Mouse (Mus musculus): ENCODE measurements around the gene Pbx1. TPM values are rescaled to one million over a fixed set of nuclear protein-coding genes. Genes with fewer than 3 reads are reported as not detected.

Gene Pbx1
- polyA plus RNA-seq, 2 experiments = 26.5 to 48.2 TPM

GRCm38 (mm10) chr1:168386159-168386558, 45.9 kb downstream of the Pbx1 start:
- ATAC-seq (ENCODE audit: low FRiP score, low read depth) (no peak), DNase-seq (ENCODE audit: low spot score) (no peak)
- no peaks in the 10 kb centered on the region for H3K9me3 ChIP-seq (ENCODE audit: control insufficient read depth, low read length)
- WGBS = 82% methylated on average over 6 of the region's 6 CpGs
- H3K27me3 ChIP-seq (ENCODE audit: control insufficient read depth, insufficient read depth, low read length) = no peaks in the 10 kb centered on the region
- no peak overlapping the region for H3K27ac ChIP-seq (replicated peaks; ENCODE audit: low read depth, low read length)
- no peak for TF ChIP-seq POLR2A (IDR thresholded peaks at IDR 0.05; ENCODE audit: borderline replicate concordance, extremely low read depth, insufficient read depth, insufficient read length)
- H3K36me3 ChIP-seq (ENCODE audit: control insufficient read depth, insufficient read depth, low read length) = 0 out of 2 replicates have a peak, but pooled peaks cover 2% of the 10 kb centered on the region
- no peak overlapping the region for H3K4me3 ChIP-seq (replicated peaks; ENCODE audit: low read length)
- H3K4me2 ChIP-seq (replicated peaks; ENCODE audit: low read depth, low read length, severe bottlenecking) = no peak overlapping the region
- H3K4me1 ChIP-seq (ENCODE audit: control insufficient read depth, insufficient read depth, low read length) = peaks cover 67% of the 10 kb centered on the region
- H3K9ac ChIP-seq (ENCODE audit: low read depth, low read length, severe bottlenecking) = no peak overlapping the region

GRCm38 (mm10) chr1:168384594-168384955, 47.5 kb downstream of the Pbx1 start:
- DNase-seq (ENCODE audit: low spot score) = no peak
- Histone ChIP-seq H3K27me3 (ENCODE audit: control insufficient read depth, insufficient read depth, low read length) (no peaks in the 10 kb centered on the region), H3K4me2 (replicated peaks; ENCODE audit: low read depth, low read length, severe bottlenecking) (no peak overlapping the region), H3K27ac (replicated peaks; ENCODE audit: low read depth, low read length) (no peak overlapping the region), H3K36me3 (ENCODE audit: control insufficient read depth, insufficient read depth, low read length) (no peaks in the 10 kb centered on the region), H3K9me3 (ENCODE audit: control insufficient read depth, low read length) (no peaks in the 10 kb centered on the region), H3K4me3 (replicated peaks; ENCODE audit: low read length) (no peak overlapping the region), H3K4me1 (ENCODE audit: control insufficient read depth, insufficient read depth, low read length) (peaks cover 75% of the 10 kb centered on the region), H3K9ac (ENCODE audit: low read depth, low read length, severe bottlenecking) (no peak overlapping the region)
- no peak for ATAC-seq (ENCODE audit: low FRiP score, low read depth)
- 43% methylated on average over 6 of the region's 6 CpGs for WGBS
- no peak for TF ChIP-seq POLR2A (IDR thresholded peaks at IDR 0.05; ENCODE audit: borderline replicate concordance, extremely low read depth, insufficient read depth, insufficient read length)

- H3K27ac ChIP-seq (replicated peaks; ENCODE audit: low read depth, low read length) = peak overlapping the region; percentile 58; the same call in 1 of the 2 replicates
- WGBS = 52% methylated on average over 5 of the region's 5 CpGs
- DNase-seq (ENCODE audit: low spot score) (no peak), ATAC-seq (ENCODE audit: low FRiP score, low read depth) (no peak)
- H3K36me3 ChIP-seq (ENCODE audit: control insufficient read depth, insufficient read depth, low read length) = no peaks in the 10 kb centered on the region
- H3K4me2 ChIP-seq (replicated peaks; ENCODE audit: low read depth, low read length, severe bottlenecking) = no peak overlapping the region
- no peaks in the 10 kb centered on the region for H3K9me3 ChIP-seq (ENCODE audit: control insufficient read depth, low read length)
- no peak overlapping the region for H3K4me3 ChIP-seq (replicated peaks; ENCODE audit: low read length)
- H3K9ac ChIP-seq (ENCODE audit: low read depth, low read length, severe bottlenecking) = no peak overlapping the region
- H3K27me3 ChIP-seq (ENCODE audit: control insufficient read depth, insufficient read depth, low read length) = no peaks in the 10 kb centered on the region
- H3K4me1 ChIP-seq (ENCODE audit: control insufficient read depth, insufficient read depth, low read length) = peaks cover 76% of the 10 kb centered on the region
- no peak for TF ChIP-seq POLR2A (IDR thresholded peaks at IDR 0.05; ENCODE audit: borderline replicate concordance, extremely low read depth, insufficient read depth, insufficient read length)
These were observed 48.1 kb downstream of the Pbx1 start for GRCm38 (mm10) chr1:168383832-168384593.

- peak; percentile 54 for DNase-seq (ENCODE audit: low spot score)
- Histone ChIP-seq H3K27me3 (ENCODE audit: control insufficient read depth, insufficient read depth, low read length) (no peaks in the 10 kb centered on the region), H3K4me3 (replicated peaks; ENCODE audit: low read length) (no peak overlapping the region), H3K9ac (ENCODE audit: low read depth, low read length, severe bottlenecking) (no peak overlapping the region), H3K36me3 (ENCODE audit: control insufficient read depth, insufficient read depth, low read length) (no peaks in the 10 kb centered on the region), H3K4me1 (ENCODE audit: control insufficient read depth, insufficient read depth, low read length) (peaks cover 72% of the 10 kb centered on the region), H3K9me3 (ENCODE audit: control insufficient read depth, low read length) (no peaks in the 10 kb centered on the region), H3K4me2 (replicated peaks; ENCODE audit: low read depth, low read length, severe bottlenecking) (no peak overlapping the region), H3K27ac (replicated peaks; ENCODE audit: low read depth, low read length) (peak overlapping the region; percentile 15; the same call in 1 of the 2 replicates)
- ATAC-seq (ENCODE audit: low FRiP score, low read depth) = peak; percentile 63
- WGBS = 5% methylated on average over 4 of the region's 4 CpGs
- TF ChIP-seq POLR2A (IDR thresholded peaks at IDR 0.05; ENCODE audit: borderline replicate concordance, extremely low read depth, insufficient read depth, insufficient read length) = no peak
These were observed 49.3 kb downstream of the Pbx1 start for GRCm38 (mm10) chr1:168382823-168383157.

- WGBS = 21% methylated on average over 9 of the region's 9 CpGs
- Histone ChIP-seq H3K36me3 (ENCODE audit: control insufficient read depth, insufficient read depth, low read length) (no peaks in the 10 kb centered on the region), H3K4me1 (ENCODE audit: control insufficient read depth, insufficient read depth, low read length) (peaks cover 72% of the 10 kb centered on the region), H3K9me3 (ENCODE audit: control insufficient read depth, low read length) (no peaks in the 10 kb centered on the region), H3K4me3 (replicated peaks; ENCODE audit: low read length) (no peak overlapping the region), H3K27ac (replicated peaks; ENCODE audit: low read depth, low read length) (no peak overlapping the region), H3K27me3 (ENCODE audit: control insufficient read depth, insufficient read depth, low read length) (no peaks in the 10 kb centered on the region), H3K9ac (ENCODE audit: low read depth, low read length, severe bottlenecking) (no peak overlapping the region), H3K4me2 (replicated peaks; ENCODE audit: low read depth, low read length, severe bottlenecking) (no peak overlapping the region)
- no peak for TF ChIP-seq POLR2A (IDR thresholded peaks at IDR 0.05; ENCODE audit: borderline replicate concordance, extremely low read depth, insufficient read depth, insufficient read length)
- ATAC-seq (ENCODE audit: low FRiP score, low read depth) (no peak; the same call in 1 of the 2 replicates), DNase-seq (ENCODE audit: low spot score) (no peak)
These were observed 49.8 kb downstream of the Pbx1 start for GRCm38 (mm10) chr1:168382106-168382822.
